Mouse (Mus musculus) spleen, postnatal 14 days (tissue): ENCODE data around the gene Trim25.

Source experiments
- DNase-seq, 2 experiments: peaks; one replicate each; pipeline ENCODE4 v3.0.0; 2021 to 2022; ENCODE audit warnings: low spot score in 2 of 2

Trim25 gene

DNA sequence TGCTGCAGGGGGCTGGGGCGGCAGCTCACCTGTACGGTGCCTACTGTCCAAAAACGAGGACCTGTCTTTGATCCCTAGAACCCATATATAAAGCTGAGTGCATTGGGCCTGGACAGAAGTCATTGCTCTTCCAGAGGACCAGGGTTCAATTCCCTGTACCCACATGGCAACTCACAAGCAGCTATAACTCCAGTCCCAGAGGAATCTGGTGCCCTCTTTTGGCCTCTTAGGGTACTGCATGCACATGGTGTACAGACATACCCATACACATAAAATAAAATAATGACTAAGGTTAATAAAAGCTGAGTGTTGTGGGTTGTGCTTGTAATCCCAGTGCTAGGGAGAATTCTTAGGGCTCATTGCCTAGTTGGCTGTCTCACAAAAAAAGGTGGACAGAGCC is 66.1 kb downstream of the Trim25 start:
- DNase-seq, result peak in 1 of 2 experiments; percentile 46

DNA sequence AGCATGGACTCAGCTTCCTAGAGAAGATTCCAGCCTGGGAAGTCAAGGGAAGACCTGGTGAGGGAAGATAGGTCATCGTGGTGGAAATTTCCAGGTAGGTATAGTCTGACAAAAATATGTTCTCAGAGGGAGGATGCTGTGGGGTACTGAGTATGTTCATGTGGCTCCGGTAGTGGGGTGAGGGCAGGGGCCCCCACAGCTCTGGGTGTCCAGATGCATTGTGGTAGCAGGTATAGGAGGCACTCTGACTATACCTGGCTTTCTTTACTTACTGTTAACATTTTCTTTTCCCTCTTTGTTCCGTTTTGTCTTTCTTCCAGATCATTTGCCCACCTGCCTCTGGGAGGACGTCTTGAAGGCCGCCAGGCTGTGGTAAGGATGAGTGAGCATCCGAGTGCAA is 67.0 kb downstream of the Trim25 start:
- DNase-seq, result no peak

- DNase-seq, result no peak
Measured at GRCm38 (mm10) chr11:89066750-89067149, 67.6 kb downstream of the Trim25 start, which contains the start of gene Dgke. TSS of gene Dgke (minus strand) at chr11:89066850.

GRCm38 (mm10) chr11:89067301-89067822 is 68.2 kb downstream of the Trim25 start:
- no peak for DNase-seq

DNA sequence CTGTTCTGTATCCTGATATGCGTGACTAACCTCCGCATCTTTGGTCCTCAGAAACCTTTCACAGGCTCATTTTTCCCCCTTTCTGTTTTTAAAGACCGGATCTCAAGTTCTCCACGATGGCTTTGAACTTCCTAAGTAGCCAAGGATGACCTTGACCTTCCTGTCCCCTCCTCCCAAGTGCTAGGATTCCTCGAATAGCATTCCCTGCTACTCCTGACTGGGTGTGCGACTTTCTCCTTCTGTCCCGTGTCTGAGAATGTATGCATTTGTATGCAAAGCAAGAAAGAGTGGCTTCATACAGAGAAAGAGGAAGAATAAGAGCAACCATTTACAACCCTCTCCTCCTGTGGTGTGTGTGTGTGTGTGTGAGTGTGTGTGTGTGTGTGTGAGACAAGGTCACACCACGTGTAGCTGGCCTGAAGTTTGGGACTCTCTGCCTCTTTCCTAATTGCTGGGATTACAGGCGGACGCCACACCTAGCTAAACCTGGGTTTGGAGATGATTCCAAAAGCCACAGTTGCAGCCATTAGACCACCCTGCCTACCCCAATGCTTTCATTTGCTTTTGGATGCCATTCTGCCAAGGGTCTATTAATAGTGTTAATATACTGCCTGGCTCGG is 68.8 kb downstream of the Trim25 start:
- peak in 1 of 2 experiments; percentile 13 for DNase-seq

GRCm38 (mm10) chr11:89068649-89069048 is 69.5 kb downstream of the Trim25 start:
- no peak for DNase-seq

DNA sequence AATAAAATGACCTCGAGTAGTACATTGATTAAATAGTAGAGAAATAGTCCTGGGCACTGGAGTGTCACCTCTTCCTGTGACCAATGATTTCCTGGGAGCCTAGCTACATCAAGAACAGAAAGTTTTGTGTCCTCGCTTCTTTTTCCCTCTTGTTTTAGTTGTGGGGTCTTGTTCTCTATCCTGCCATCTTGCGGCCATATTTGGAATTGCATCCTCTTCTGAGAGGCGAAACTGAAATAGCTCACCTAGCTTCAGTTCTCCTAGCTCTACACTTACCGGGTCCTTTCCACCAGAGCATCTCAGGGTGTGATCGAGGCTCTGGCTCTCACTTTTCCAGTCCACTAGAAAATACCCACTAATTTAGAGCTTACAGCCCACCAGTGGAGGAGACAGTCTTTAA is 70.1 kb downstream of the Trim25 start:
- peak; percentile 37 to 63 for DNase-seq
